Mouse (Mus musculus) bone marrow macrophage, adult 2 months (primary cell): ENCODE data around the gene Gm20388. TPM values are rescaled to one million over a fixed set of nuclear protein-coding genes. Genes with fewer than 3 reads are reported as not detected.

ENCODE experiments used
- H3K27ac ChIP-seq: 2 replicates; pipeline ENCODE4 v1.5.1; 2012; ENCODE audit warnings: low read depth, low read length; ENCODE audit not compliant: insufficient read depth
- H3K4me1 ChIP-seq: 2 replicates; pipeline ENCODE4 v1.6.1; 2012; ENCODE audit warnings: low read length; ENCODE audit not compliant: control insufficient read depth, insufficient read depth
- H3K4me3 ChIP-seq: 2 replicates; pipeline ENCODE4 v1.5.1; 2012; ENCODE audit warnings: mild to moderate bottlenecking, low read length, moderate library complexity; ENCODE audit not compliant: insufficient read depth
- CTCF ChIP-seq: IDR thresholded peaks from 2 replicates; pipeline ENCODE4 v1.5.1; 2012; ENCODE audit warnings: low read depth, mild to moderate bottlenecking, low read length, moderate library complexity
- POLR2A ChIP-seq: IDR thresholded peaks from 2 replicates; pipeline ENCODE4 v1.6.1; 2012; ENCODE audit warnings: mild to moderate bottlenecking, low read depth, low read length, borderline replicate concordance
- polyA plus RNA-seq: library from polyadenylated mRNA; stranded (reverse); fragments of >200 nt; gene quantifications from 2 replicates; pipeline ENCODE4 v1.2.4, GENCODE M21; 2012; ENCODE audit not compliant: missing spikeins, insufficient read depth, insufficient read length

The Gm20388 gene
- polyA plus RNA-seq, 1 experiment: 32.7 TPM

- H3K27ac ChIP-seq: no peak overlapping the region
- no peak for TF ChIP-seq POLR2A
- 0 out of 2 replicates have a peak, but pooled peaks cover 2% of the 10 kb centered on the region for H3K4me1 ChIP-seq
- H3K4me3 ChIP-seq: no peak overlapping the region
Measured at GRCm38 (mm10) chr8:122078321-122078720, 2167.7 kb downstream of the Gm20388 start.

GRCm38 (mm10) chr8:122079093-122079492 lies 2168.5 kb downstream of the Gm20388 start:
- H3K27ac ChIP-seq: no peak overlapping the region
- H3K4me3 ChIP-seq: no peak overlapping the region
- 0 out of 2 replicates have a peak, but pooled peaks cover 2% of the 10 kb centered on the region for H3K4me1 ChIP-seq
- no peak for TF ChIP-seq POLR2A
- TF ChIP-seq CTCF: no peak

- no peak for TF ChIP-seq CTCF
- TF ChIP-seq POLR2A: no peak
- no peak overlapping the region for H3K4me3 ChIP-seq
- no peak overlapping the region for H3K27ac ChIP-seq
- 0 out of 2 replicates have a peak, but pooled peaks cover 2% of the 10 kb centered on the region for H3K4me1 ChIP-seq
Measured at GRCm38 (mm10) chr8:122080347-122080746, 2169.7 kb downstream of the Gm20388 start.

- no peak overlapping the region for H3K27ac ChIP-seq
- TF ChIP-seq POLR2A (no peak), CTCF (no peak)
- H3K4me3 ChIP-seq: no peak overlapping the region
- H3K4me1 ChIP-seq: peaks cover 2% of the 10 kb centered on the region; the same call in 1 of the 2 replicates
Measured at GRCm38 (mm10) chr8:122083401-122083800, 2172.8 kb downstream of the Gm20388 start.

- H3K4me1 ChIP-seq: no peaks in the 10 kb centered on the region; the same call in 1 of the 2 replicates
- H3K27ac ChIP-seq: no peak overlapping the region
- no peak overlapping the region for H3K4me3 ChIP-seq
- no peak for TF ChIP-seq POLR2A
- TF ChIP-seq CTCF: no peak
Measured at GRCm38 (mm10) chr8:122084145-122084544, 2173.5 kb downstream of the Gm20388 start.

- H3K27ac ChIP-seq: no peak overlapping the region
- H3K4me3 ChIP-seq: no peak overlapping the region
- H3K4me1 ChIP-seq: no peaks in the 10 kb centered on the region; the same call in 1 of the 2 replicates
- TF ChIP-seq POLR2A: no peak
- TF ChIP-seq CTCF: no peak
Measured at GRCm38 (mm10) chr8:122084726-122085410, 2174.2 kb downstream of the Gm20388 start.

GRCm38 (mm10) chr8:122086064-122086463 lies 2175.4 kb downstream of the Gm20388 start:
- no peak overlapping the region for H3K27ac ChIP-seq
- no peaks in the 10 kb centered on the region; the same call in 1 of the 2 replicates for H3K4me1 ChIP-seq
- no peak overlapping the region for H3K4me3 ChIP-seq
- TF ChIP-seq CTCF (no peak), POLR2A (no peak)

- no peak overlapping the region for H3K4me3 ChIP-seq
- H3K4me1 ChIP-seq: no peaks in the 10 kb centered on the region; the same call in 1 of the 2 replicates
- no peak overlapping the region for H3K27ac ChIP-seq
- TF ChIP-seq POLR2A (no peak), CTCF (no peak)
Measured at GRCm38 (mm10) chr8:122088631-122089030, 2178.0 kb downstream of the Gm20388 start.

- Histone ChIP-seq H3K27ac (no peak overlapping the region), H3K4me3 (no peak overlapping the region), H3K4me1 (no peaks in the 10 kb centered on the region; the same call in 1 of the 2 replicates)
- TF ChIP-seq CTCF (no peak), POLR2A (no peak)
Measured at GRCm38 (mm10) chr8:122089186-122089700, 2178.6 kb downstream of the Gm20388 start.

- H3K4me3 ChIP-seq: no peak overlapping the region
- H3K4me1 ChIP-seq: no peaks in the 10 kb centered on the region; the same call in 1 of the 2 replicates
- H3K27ac ChIP-seq: no peak overlapping the region
- TF ChIP-seq CTCF (no peak), POLR2A (no peak)
Measured at GRCm38 (mm10) chr8:122092476-122092875, 2181.8 kb downstream of the Gm20388 start.
